Mouse (Mus musculus): Measurements from ENCODE around the gene Asb3.

DNA sequence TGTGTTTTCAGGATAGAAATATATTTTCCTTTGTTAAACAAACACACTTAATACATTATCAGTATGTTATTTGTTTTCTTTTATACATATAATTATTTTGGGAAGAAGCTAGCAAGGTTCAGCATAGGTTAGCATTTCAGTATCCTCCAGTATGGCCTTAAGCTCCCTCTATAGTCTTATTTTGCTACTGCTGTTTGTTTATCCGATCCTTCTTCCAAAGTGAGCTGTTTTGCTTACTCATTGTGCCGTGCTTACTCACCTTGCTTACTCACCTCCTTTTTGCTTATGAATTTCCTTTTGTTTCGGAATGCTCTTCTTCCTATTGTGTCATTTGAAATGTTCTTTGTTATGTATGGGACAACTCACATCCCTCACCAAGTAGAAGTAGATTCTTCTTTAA is 111.5 kb downstream of the Asb3 start:
- TF ChIP-seq CTCF (IDR thresholded peaks at IDR 0.05) (no peak), POLR2A (IDR thresholded peaks at IDR 0.05; ENCODE audit: insufficient read depth, low read depth, low read length) (no peak)
